Mouse (Mus musculus): ENCODE measurements around the gene Cutc. TPM values are rescaled to one million over a fixed set of nuclear protein-coding genes. Genes with fewer than 3 reads are reported as not detected.

The Cutc gene
- total and polyA plus RNA-seq, 3 experiments = 10.0 to 18.8 TPM; not detected in 1

GRCm38 (mm10) chr19:43711971-43712370 lies 40.8 kb upstream of the Cutc start:
- Histone ChIP-seq H3K4me1 (ENCODE audit: control insufficient read depth in 1 of 2, insufficient read depth in 2 of 2, low read length in 2 of 2) (peaks cover 7 to 16% of the 10 kb centered on the region in 2 experiments), H3K9ac (ENCODE audit: control insufficient read depth, low read depth, low read length, poor library complexity, severe bottlenecking) (no peak overlapping the region), H3K79me2 (ENCODE audit: control insufficient read depth, insufficient read depth, low read length, poor library complexity) (no peaks in the 10 kb centered on the region; the same call in 1 of the 2 replicates), H3K27me3 (ENCODE audit: control insufficient read depth in 1 of 2, insufficient read depth in 2 of 2, low read length in 2 of 2) (no peaks in the 10 kb centered on the region), H3K27ac (ENCODE audit: control insufficient read depth, low read depth, low read length) (no peak overlapping the region), H3K4me3 (ENCODE audit: control insufficient read depth in 1 of 2, insufficient read depth in 1 of 2, low read depth in 2 of 2, low read length in 2 of 2) (no peak overlapping the region), H3K9me3 (replicated peaks; ENCODE audit: insufficient read depth, low read length) (no peaks in the 10 kb centered on the region), H3K36me3 (ENCODE audit: control insufficient read depth in 1 of 2, insufficient read depth in 2 of 2, low read length in 2 of 2) (peaks cover 0 to 17% of the 10 kb centered on the region in 2 experiments; a peak in 2 of 4 replicates)
- peak; percentile 29 for DNase-seq (ENCODE audit: low read depth, low spot score)
- TF ChIP-seq MXI1 (IDR thresholded peaks at IDR 0.05; ENCODE audit: low read depth, low read length) (0 out of 2 replicates have a peak, but pooled peaks have one; percentile 3), ZKSCAN1 (IDR thresholded peaks at IDR 0.05; ENCODE audit: low read depth, low read length) (0 out of 2 replicates have a peak, but pooled peaks have one; percentile 3), NRF1 (IDR thresholded peaks at IDR 0.05; ENCODE audit: insufficient read depth, low read depth, low read length, poor library complexity, severe bottlenecking) (no peak)

GRCm38 (mm10) chr19:43720061-43720460 lies 32.7 kb upstream of the Cutc start:
- no peaks in the 10 kb centered on the region for H3K4me1 ChIP-seq (ENCODE audit: control insufficient read depth in 1 of 2, insufficient read depth in 2 of 2, low read length in 2 of 2)
- H3K27me3 ChIP-seq (ENCODE audit: control insufficient read depth in 1 of 2, insufficient read depth in 2 of 2, low read length in 2 of 2) = no peaks in the 10 kb centered on the region
- no peak for DNase-seq (ENCODE audit: low read depth, low spot score)
- no peak overlapping the region for H3K4me3 ChIP-seq (ENCODE audit: control insufficient read depth in 1 of 2, insufficient read depth in 1 of 2, low read depth in 2 of 2, low read length in 2 of 2)
- H3K36me3 ChIP-seq (ENCODE audit: control insufficient read depth in 1 of 2, insufficient read depth in 2 of 2, low read length in 2 of 2) = no peaks in the 10 kb centered on the region
- no peaks in the 10 kb centered on the region for H3K9me3 ChIP-seq (replicated peaks; ENCODE audit: insufficient read depth, low read length)
- no peak for TF ChIP-seq NRF1 (IDR thresholded peaks at IDR 0.05; ENCODE audit: insufficient read depth, low read depth, low read length, poor library complexity, severe bottlenecking)
- TF ChIP-seq MXI1 (IDR thresholded peaks at IDR 0.05; ENCODE audit: low read depth, low read length) = no peak
- TF ChIP-seq HCFC1 (IDR thresholded peaks at IDR 0.05; ENCODE audit: low read depth, low read length) = no peak
- TF ChIP-seq JUND (IDR thresholded peaks at IDR 0.05; ENCODE audit: low read depth, low read length) = no peak
- TF ChIP-seq TBP (IDR thresholded peaks at IDR 0.05; ENCODE audit: low read depth, low read length) = no peak
- no peak for TF ChIP-seq ZC3H11A (IDR thresholded peaks at IDR 0.05; ENCODE audit: low read depth, low read length)
- TF ChIP-seq USF2 (IDR thresholded peaks at IDR 0.05; ENCODE audit: borderline replicate concordance in 1 of 2, insufficient read depth in 1 of 2, low read depth in 1 of 2, low read length in 2 of 2) = no peak
- TF ChIP-seq SIN3A (IDR thresholded peaks at IDR 0.05; ENCODE audit: low read length) = no peak
- TF ChIP-seq NELFE (IDR thresholded peaks at IDR 0.05; ENCODE audit: low read depth, low read length) = no peak
- no peak for TF ChIP-seq MAX (IDR thresholded peaks at IDR 0.05; ENCODE audit: low read length)
- TF ChIP-seq CHD2 (IDR thresholded peaks at IDR 0.05; ENCODE audit: low read length) = no peak
- no peak for TF ChIP-seq ELF1 (IDR thresholded peaks at IDR 0.05; ENCODE audit: low read depth, low read length)
- TF ChIP-seq E2F4 (IDR thresholded peaks at IDR 0.05; ENCODE audit: borderline replicate concordance, low read depth, low read length) = no peak
- no peak for TF ChIP-seq TAL1 (IDR thresholded peaks at IDR 0.05; ENCODE audit: low read length)
- no peak for TF ChIP-seq ZKSCAN1 (IDR thresholded peaks at IDR 0.05; ENCODE audit: low read depth, low read length)
- H3K79me2 ChIP-seq (ENCODE audit: control insufficient read depth, insufficient read depth, low read length, poor library complexity) = no peaks in the 10 kb centered on the region
- H3K9ac ChIP-seq (ENCODE audit: control insufficient read depth, low read depth, low read length, poor library complexity, severe bottlenecking) = no peak overlapping the region
- no peak overlapping the region for H3K27ac ChIP-seq (ENCODE audit: control insufficient read depth, low read depth, low read length)
